Mouse (Mus musculus): ENCODE data around the gene Fry.

DNA sequence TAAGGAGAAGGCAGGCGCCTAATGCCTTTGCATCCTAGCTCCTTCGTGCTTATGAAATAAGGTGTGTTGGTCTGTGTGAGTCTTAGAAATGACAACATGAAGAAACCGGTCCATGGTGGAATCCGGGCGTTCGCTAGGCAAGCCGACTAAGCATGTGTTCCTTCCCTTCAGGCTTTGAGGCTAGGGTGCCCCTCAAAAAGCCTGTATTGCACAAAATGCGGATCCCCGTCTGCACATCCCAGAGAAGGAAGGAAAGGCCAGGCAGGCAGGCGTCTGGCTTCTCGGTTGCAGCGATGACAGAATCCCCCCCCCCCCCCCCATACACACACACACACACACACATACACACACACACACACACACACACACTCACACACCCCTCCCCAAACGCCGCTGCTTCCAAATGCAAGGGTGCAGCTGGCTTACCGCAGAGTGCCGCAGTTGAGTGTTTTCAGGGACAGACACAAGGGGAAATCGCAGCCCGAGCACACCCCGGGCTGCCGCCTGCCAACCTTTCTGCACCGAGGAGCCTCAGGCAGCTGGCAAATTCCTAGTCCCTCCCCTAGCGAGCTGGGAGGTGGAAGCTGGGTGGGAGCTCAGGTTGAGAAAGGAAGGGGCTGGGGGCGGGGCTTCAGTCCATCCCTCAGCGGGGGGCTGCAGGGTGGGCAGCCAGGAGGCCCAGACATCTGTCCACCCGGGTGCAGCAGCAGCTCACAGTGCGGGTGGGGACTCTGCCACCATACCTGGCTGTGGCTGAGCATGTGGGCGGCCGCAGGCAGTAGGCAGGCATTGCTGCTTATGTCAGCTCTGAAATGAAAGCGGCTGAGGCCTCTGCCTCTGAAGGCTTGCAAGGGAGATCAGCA lies 141.0 kb downstream of the Fry start:
- no peak for TF ChIP-seq CTCF (IDR thresholded peaks at IDR 0.05; ENCODE audit: borderline replicate concordance, insufficient read depth, low read length)
- no peak for TF ChIP-seq POLR2A (IDR thresholded peaks at IDR 0.05; ENCODE audit: low read depth, low read length)

All from embryonic fibroblast, embryonic 13.5 days (primary cell).